Comparison of ENCODE assay signal across 9 mouse cellular contexts in the genomic region with DNA sequence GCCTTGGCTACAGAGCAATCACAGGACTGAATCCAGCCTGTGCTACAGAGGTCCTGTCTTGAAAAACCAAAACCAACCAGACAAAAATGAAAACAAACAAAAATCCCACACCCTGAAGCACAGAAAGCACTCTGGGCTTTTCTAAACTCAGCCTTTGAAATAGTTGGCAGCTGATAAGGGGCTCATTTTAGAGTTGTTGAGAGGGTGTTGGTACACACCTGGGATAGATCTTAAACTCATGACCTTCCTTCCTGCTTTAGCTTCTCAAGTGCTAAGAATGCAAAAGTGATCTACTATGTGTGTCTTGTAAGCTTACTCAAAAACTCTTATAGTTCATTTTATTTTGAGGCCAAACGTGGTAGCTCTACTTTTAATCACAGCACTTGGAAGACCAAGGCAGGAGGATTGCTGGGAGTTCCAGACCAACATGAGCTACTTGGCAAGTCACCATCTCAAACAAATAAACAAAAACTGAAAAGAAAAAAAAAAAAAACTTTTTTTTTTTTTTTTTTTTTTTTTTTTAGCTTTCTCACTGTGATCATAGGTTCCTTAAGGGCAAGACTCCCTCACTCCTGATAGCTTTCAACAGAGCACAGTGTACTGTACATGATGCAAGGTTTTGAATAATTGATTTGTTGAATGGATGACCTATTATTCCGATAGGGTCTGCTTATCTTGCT. TPM values are rescaled to one million over a fixed set of nuclear protein-coding genes. Genes with fewer than 3 reads are reported as not detected.
DNase-seq lines count a peak whose midpoint lies in the region; ATAC-seq and TF ChIP-seq lines count a peak whose summit lies in the region.
"Had no signal": no experiment of that assay in that cellular context is flagged by ENCODE, and none has a peak within 500 bp of the region (broad histone marks: within the 10 kb centered on the region; RNA-seq: fewer than 3 reads in every experiment).

No protein-coding gene starts in this region.

- no peak overlapping the region for H3K4me2 ChIP-seq in forebrain, embryonic 13.5 days
- no peak overlapping the region for H3K4me2 ChIP-seq in lung, embryonic 14.5 days
- H3K4me2 ChIP-seq in forebrain, embryonic 15.5 days (replicated peaks), result no peak overlapping the region
- H3K4me2 ChIP-seq: limb, embryonic 15.5 days had no signal

- H3K36me3 ChIP-seq in forebrain, embryonic 13.5 days (ENCODE audit: poor library complexity, severe bottlenecking), result no peaks in the 10 kb centered on the region
- no peaks in the 10 kb centered on the region for H3K36me3 ChIP-seq in forebrain, embryonic 10.5 days (replicated peaks)
- H3K36me3 ChIP-seq in lung, embryonic 14.5 days (ENCODE audit: insufficient read depth), result no peaks in the 10 kb centered on the region
- no peaks in the 10 kb centered on the region for H3K36me3 ChIP-seq in forebrain, embryonic 15.5 days
- H3K36me3 ChIP-seq: limb, embryonic 15.5 days had no signal

- 44% methylated on average over 2 of the region's 2 CpGs for WGBS in forebrain, embryonic 13.5 days
- 49% methylated on average over 2 of the region's 2 CpGs for WGBS in forebrain, embryonic 10.5 days
- 23% methylated on average over 2 of the region's 2 CpGs for WGBS in lung, embryonic 14.5 days
- WGBS in forebrain, embryonic 15.5 days, result 43% methylated on average over 2 of the region's 2 CpGs

- peaks cover 17% of the 10 kb centered on the region for H3K4me1 ChIP-seq in forebrain, embryonic 13.5 days
- 0 out of 2 replicates have a peak, but pooled peaks cover 8% of the 10 kb centered on the region for H3K4me1 ChIP-seq in forebrain, embryonic 10.5 days
- H3K4me1 ChIP-seq in lung, embryonic 14.5 days (ENCODE audit: insufficient read depth), result peaks cover 9% of the 10 kb centered on the region
- peaks cover 7% of the 10 kb centered on the region for H3K4me1 ChIP-seq in forebrain, embryonic 15.5 days

- no peaks in the 10 kb centered on the region for H3K9me3 ChIP-seq in forebrain, embryonic 13.5 days (replicated peaks)
- no peaks in the 10 kb centered on the region for H3K9me3 ChIP-seq in forebrain, embryonic 10.5 days
- H3K9me3 ChIP-seq in lung, embryonic 14.5 days (ENCODE audit: low read depth, low read length), result no peaks in the 10 kb centered on the region
- H3K9me3 ChIP-seq in forebrain, embryonic 15.5 days, result no peaks in the 10 kb centered on the region
- H3K9me3 ChIP-seq: limb, embryonic 15.5 days had no signal

- H3K9ac ChIP-seq in forebrain, embryonic 13.5 days, result no peak overlapping the region
- no peak overlapping the region for H3K9ac ChIP-seq in lung, embryonic 14.5 days
- H3K9ac ChIP-seq in forebrain, embryonic 15.5 days (replicated peaks), result no peak overlapping the region
- H3K9ac ChIP-seq: limb, embryonic 15.5 days had no signal

- no peak overlapping the region for H3K4me3 ChIP-seq in forebrain, embryonic 13.5 days
- no peak overlapping the region for H3K4me3 ChIP-seq in forebrain, embryonic 10.5 days
- no peak overlapping the region for H3K4me3 ChIP-seq in lung, embryonic 14.5 days (ENCODE audit: low read depth, low read length)
- H3K4me3 ChIP-seq in forebrain, embryonic 15.5 days, result no peak overlapping the region
- H3K4me3 ChIP-seq: limb, embryonic 15.5 days had no signal

- no peaks in the 10 kb centered on the region; the same call in 1 of the 2 replicates for H3K27me3 ChIP-seq in forebrain, embryonic 13.5 days
- peaks cover 3% of the 10 kb centered on the region; the same call in 1 of the 2 replicates for H3K27me3 ChIP-seq in forebrain, embryonic 10.5 days (ENCODE audit: poor library complexity, severe bottlenecking)
- H3K27me3 ChIP-seq in lung, embryonic 14.5 days (ENCODE audit: insufficient read depth, low read length), result no peaks in the 10 kb centered on the region
- H3K27me3 ChIP-seq in forebrain, embryonic 15.5 days, result no peaks in the 10 kb centered on the region
- H3K27me3 ChIP-seq: limb, embryonic 15.5 days had no signal

- peak; percentile 60 for ATAC-seq in forebrain, embryonic 13.5 days
- peak; percentile 56 for ATAC-seq in lung, embryonic 14.5 days (ENCODE audit: insufficient read depth)
- ATAC-seq in forebrain, embryonic 15.5 days (replicated peaks), result peak; percentile 47; the same call in 1 of the 2 replicates

- no peak overlapping the region for H3K27ac ChIP-seq in forebrain, embryonic 13.5 days
- no peak overlapping the region for H3K27ac ChIP-seq in forebrain, embryonic 10.5 days
- no peak overlapping the region for H3K27ac ChIP-seq in lung, embryonic 14.5 days (ENCODE audit: low read depth)
- H3K27ac ChIP-seq in forebrain, embryonic 15.5 days (replicated peaks), result no peak overlapping the region
- H3K27ac ChIP-seq: limb, embryonic 15.5 days had no signal

- no peak for TF ChIP-seq CTCF in lung, embryonic 14.5 days (IDR thresholded peaks at IDR 0.05; ENCODE audit: low read depth)

- no peak for DNase-seq in forebrain, embryonic 10.5 days (ENCODE audit: extremely low spot score, low spot score)
- no peak for DNase-seq in lung, embryonic 14.5 days
- no peak for DNase-seq in lung, postnatal 10 days
- DNase-seq in lung, postnatal 36 days, result peak; percentile 62
- no peak for DNase-seq in left cerebral cortex, adult 18-20 months (ENCODE audit: low spot score in 2 of 2)
- no peak for DNase-seq in gastrocnemius, postnatal 10 days

RNA-seq across cellular contexts. Expression of a gene that starts 9.2 kb away (rescaled TPM):
- polyA plus RNA-seq in forebrain, embryonic 13.5 days (2015; fragmentation: Nextera tagmentation; extraction: Ambion mirVana), result 60.7 and 81.8 TPM in 2 replicates
- 33.0 and 37.8 TPM in 2 replicates for polyA plus RNA-seq in forebrain, embryonic 10.5 days (2016; fragmentation: Nextera tagmentation; extraction: Ambion mirVana)
- polyA plus RNA-seq in lung, embryonic 14.5 days (2014; fragmentation: Nextera tagmentation; extraction: Ambion mirVana), result 46.3 and 46.6 TPM in 2 replicates
- polyA plus RNA-seq in forebrain, embryonic 15.5 days (2015; fragmentation: Nextera tagmentation; extraction: Ambion mirVana), result 86.8 and 95.6 TPM in 2 replicates
- total RNA-seq in left cerebral cortex, adult 18-20 months (2021), result 100 to 1,000 TPM; 315 to 361 TPM
- 100 to 1,000 TPM; 120 to 134 TPM for total RNA-seq in gastrocnemius, postnatal 10 days (2021)

RNA-seq across cellular contexts. Expression of a gene that starts 33.4 kb away (rescaled TPM):
- polyA plus RNA-seq in forebrain, embryonic 13.5 days (2015; fragmentation: Nextera tagmentation; extraction: Ambion mirVana), result 0.27 and 0.35 TPM in 2 replicates
- polyA plus RNA-seq in forebrain, embryonic 10.5 days (2016; fragmentation: Nextera tagmentation; extraction: Ambion mirVana), result 0.40 and 0.59 TPM in 2 replicates
- 0.99 TPM in 2 replicates for polyA plus RNA-seq in lung, embryonic 14.5 days (2014; fragmentation: Nextera tagmentation; extraction: Ambion mirVana)
- polyA plus RNA-seq in forebrain, embryonic 15.5 days (2015; fragmentation: Nextera tagmentation; extraction: Ambion mirVana), result 0.27 and 0.28 TPM in 2 replicates
- 1 to 10 TPM; 7.7 to 8.2 TPM for total RNA-seq in left cerebral cortex, adult 18-20 months (2021)
- total RNA-seq in gastrocnemius, postnatal 10 days (2021), result 10 to 100 TPM; 25.6 to 28.0 TPM
